Mouse (Mus musculus) A20 (cell line): ENCODE measurements around the gene Flnc.
A peak's percentile ranks its signal among the peaks of the same experiment; 100 is the strongest.
"Not testable (repeated sequence)": the region's sequence is repeated elsewhere in the genome, so short reads cannot be mapped to it uniquely, and the experiment has no call there.

Experiments used
- DNase-seq: peaks from one replicate; pipeline ENCODE4 v3.0.0-alpha.2; 2011; ENCODE audit warnings: low read depth, low spot score

Gene Flnc

DNA sequence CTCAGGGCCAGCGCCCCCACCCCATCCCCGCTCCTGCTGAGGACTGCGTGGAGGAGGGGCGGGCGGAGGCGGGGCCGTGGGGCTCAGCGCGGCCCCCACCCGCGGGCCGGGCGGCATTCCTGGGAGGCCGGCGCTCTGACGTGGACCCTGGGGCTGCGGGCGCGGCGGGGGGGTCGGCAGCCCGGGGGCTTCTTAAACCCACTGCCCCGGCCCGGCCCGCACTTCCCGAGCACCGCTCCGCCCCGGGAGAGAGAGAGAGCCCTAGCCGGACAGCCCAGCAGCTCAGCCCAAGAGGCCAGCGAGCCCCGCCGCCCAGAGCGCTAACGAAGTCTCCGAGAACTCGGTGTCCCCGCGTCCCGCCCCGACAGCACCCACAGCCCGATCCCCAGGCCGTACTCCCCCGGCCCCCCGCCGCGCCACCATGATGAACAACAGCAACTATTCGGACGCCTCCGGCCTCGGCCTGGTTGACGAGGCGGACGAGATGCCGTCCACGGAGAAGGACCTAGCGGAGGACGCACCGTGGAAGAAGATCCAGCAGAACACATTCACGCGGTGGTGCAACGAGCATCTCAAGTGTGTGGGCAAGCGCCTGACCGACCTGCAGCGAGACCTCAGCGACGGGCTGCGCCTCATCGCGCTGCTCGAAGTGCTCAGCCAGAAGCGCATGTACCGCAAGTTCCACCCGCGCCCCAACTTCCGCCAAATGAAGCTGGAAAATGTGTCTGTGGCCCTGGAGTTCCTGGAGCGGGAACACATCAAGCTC, at the start of gene Flnc:
Gene Flnc (plus strand): TSS at position 219 of the 766 bp plus-strand sequence.
- DNase-seq, result no peak

DNA sequence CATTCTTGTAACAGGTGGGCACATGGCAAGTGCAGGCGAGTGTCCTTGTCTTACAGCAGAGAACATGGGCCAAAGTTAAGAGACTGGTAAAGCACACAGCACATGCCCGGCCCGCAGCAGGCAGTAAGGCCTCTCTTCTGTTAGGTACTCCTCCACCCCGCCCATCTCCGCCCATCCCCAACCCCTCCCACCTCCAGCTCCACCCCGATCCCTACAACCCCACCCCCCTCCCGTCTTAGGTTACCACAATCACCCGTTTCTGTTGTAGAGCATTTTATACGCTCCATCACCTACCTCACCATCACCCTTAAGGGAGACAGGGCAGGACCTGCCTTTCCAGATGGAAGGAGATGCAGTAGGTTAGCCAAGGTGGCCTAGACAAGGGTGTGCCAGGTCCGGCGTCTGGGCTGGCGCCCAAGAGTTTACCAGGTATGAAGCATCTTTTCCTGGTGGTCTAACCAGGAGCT, 45.0 kb upstream of the Flnc start, which contains the start of gene Opn1sw:
Gene Opn1sw (minus strand): TSS at position 417 of the 467 bp plus-strand sequence.
- DNase-seq, result peak; percentile 87

DNA sequence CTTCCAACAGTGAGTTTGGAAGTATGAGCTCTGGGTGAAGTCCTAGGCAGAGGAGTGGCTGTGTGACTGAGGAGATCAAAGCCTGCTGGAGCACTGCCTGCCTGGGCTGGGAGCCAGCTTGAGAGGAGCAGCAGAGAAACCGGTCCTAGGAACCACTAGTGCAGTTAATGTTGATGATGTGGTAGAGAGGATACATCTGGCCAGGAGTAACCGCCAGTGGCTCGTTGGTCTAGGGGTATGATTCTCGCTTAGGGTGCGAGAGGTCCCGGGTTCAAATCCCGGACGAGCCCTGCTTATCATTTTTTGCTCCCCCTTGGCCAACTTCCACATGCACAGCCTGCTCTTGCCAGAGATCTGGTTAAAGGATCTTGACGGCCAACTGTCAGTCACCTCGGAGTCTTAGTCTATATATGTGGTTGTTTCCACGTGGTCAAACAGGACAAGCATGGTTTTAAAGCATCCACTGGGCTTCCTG, 44.4 kb upstream of the Flnc start:
- peak; percentile 82 for DNase-seq

DNA sequence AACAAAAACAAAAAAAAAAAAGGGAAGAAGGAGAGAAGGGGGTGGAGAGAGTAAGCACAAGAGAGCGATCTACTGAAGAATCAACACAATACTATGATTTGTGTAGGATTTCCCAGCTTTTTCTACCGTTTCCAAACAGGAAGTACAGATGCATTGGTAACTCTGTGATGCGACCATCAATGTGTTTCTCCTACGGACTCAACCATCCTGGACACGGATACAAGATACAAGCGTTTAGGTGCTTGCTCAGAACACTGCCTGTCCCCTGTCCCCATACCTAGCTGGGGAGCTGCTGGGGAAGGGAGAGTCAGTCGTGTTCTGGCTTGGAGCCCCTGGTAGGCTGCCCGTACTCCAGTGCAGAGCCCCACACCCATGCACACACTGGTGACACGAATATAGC, 43.6 kb upstream of the Flnc start:
- peak; percentile 21 for DNase-seq

DNA sequence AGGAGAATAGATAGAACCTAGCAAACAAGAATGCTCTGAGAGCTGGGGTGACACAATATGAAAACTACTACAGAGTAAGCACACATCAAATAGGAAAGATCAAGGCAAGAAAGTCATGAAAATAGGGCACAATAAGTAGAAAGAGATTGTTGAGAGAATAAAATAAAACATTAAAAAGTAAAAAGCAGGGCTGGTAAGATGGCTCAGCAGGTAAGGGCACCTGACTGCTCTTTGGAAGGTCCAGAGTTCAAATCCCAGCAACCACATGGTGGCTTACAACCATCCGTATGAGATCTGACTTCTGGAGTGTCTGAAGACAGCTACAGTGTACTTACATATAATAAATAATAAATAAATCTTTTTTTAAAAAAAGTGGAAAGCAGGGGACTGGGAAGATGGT, 42.6 kb upstream of the Flnc start:
- DNase-seq, result not testable (repeated sequence)

DNA sequence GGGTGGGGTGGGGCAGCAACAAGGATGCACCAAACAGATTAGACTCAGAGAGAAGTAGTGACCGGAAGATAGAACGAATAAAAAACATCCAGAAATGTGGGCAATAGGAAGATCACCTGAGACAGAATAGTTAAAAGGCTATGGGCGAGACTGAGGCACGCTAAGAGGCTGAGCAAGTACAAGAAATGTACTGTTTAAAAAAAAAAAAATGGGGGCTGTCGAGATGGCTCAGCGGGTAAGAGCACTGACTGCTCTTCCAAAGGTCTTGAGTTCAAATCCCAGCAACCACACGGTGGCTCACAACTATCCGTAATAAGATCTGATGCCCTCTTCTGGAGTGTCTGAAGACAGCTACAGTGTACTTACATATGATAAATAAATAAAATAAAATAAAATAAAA, 41.8 kb upstream of the Flnc start:
- DNase-seq, result not testable (repeated sequence)

DNA sequence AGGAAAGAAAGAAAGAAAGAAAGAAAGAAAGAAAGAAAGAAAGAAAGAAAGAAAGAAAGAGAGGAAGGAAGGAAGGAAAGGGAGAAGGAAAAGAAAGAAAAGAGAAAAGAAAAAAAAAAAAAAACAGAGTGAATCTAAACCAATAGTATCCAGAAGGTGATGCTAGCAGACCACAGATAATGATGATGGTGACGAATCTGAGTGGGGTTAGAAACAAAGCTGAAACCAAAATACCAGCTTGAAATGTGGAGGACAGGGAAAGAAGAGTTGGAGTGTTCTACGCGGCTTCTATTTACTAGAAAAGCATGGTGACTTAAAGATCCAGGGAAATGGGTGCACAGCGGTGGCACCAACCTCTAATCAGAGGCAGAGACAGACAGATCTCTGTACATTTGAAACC, 41.3 kb upstream of the Flnc start:
- DNase-seq, result no peak

DNA sequence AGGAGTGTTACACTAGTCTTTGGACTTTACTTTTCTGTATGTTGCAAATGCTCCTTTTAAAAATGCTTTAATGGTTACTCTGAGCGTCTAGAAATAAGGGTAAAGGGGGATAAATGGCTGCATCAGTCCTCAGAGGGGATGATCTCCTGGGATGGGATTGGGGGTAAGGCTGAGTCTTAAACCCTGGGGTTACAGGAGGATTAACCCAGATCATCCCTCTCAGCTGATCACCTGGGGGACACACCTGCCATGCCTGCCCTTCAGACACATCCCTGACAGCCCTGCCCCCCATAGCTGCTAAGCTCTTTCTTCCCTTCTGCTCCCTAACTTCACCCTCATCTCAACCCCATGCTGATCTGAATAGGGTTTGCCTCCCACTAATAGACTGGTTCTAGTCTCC, 38.8 kb upstream of the Flnc start:
- DNase-seq, result no peak

DNA sequence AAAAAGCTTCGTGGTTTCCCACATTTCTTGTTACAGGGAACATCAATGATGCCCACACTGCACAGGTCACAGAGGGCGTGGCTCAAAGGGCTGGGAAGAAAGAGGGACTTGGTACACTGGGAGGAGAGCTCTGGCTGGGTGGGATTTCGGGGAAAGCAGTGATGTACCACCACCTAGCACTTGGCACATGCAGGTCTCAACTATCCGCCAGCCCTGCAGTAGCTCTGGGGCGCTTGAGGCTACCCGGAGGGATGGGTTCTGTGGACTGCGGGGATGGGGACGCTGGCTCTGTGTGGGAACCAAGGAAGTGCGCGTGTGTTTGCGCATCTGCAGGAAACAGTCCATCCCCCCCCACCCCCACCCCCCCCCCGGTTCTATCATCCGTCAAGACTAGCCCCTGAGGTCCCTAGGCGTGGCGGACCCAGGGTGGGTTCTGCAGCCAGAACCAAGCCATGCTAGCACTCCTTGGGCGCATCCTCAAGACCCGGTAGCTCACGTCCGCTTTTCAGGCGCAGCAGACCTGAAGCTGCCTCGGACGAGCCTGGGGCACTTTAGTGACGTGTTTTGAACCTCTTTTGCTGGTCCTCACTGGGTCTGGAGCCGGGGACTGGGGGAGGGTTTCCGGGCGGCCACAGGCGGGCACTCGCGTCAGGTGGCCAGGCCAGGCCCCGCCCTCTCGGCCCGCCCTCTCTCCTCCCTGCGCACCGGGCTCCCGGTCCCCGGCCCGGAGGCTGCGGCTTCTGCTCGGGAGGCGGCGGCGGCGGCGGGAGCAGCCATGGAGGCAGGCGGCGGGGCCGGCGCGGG, 36.9 kb upstream of the Flnc start, which contains the start of gene Ccdc136:
Gene Ccdc136 (plus strand): TSS at position 400 of the 804 bp plus-strand sequence.
- peak; percentile 77 for DNase-seq

DNA sequence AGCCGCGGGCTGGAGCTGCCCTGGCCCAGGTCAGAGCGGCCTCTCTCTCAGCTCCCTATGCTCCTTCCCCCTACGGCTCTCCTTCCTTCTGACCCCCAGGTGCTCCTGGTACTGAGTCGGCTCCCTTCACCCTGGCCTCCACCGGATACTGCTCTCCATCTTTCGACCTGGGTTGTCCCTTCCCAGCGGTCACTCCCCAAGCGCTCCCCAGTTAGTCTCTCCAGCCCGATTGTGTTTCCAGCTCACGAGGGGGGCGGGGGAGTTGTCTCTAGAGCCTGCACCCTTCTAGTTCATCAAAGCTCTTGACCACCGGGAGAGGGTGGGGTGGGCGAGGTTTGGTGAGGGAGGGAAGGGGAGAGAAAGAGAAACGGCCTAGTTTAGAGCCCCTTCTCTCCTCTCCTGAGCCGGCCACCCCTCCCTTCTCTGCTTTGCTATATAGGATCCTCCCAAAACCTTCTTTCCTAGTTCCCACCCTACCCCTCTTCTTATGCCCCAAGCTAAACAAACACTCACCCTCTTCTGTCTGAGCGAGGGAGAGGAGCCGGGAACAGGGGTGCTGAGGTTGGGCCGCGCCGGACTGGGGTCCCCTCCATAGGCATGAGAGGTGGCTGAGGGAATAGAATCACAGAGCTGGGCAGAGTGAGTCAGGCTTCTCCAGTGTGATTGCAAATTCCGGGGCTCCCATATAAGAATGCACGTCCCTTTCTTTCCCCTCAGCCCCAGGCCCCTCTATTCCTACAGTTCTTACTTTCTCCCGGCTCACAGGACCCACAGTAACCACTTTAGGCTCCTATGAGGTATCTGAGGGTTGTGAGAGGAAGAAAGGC, 36.1 kb upstream of the Flnc start:
- no peak for DNase-seq

DNA sequence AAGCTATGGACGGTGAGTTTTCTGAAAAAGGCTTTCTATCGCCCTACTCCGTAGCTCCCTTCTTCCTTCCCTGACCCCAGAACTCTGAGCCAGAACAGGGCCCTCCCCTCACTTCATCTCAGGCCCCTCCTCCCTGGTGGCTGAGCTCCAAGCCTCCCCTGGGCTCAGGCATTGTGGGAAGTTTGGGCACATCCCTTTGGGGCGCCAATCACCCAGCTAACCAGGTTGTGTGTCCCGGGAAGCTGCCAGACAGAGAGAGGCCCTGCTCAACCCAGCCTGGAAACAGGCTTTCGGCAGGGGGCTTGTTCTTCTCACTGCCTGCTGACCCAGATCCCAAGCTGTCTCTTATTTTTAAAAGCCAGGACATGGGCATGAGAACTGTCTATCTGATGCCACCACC, 35.5 kb upstream of the Flnc start:
- no peak for DNase-seq

DNA sequence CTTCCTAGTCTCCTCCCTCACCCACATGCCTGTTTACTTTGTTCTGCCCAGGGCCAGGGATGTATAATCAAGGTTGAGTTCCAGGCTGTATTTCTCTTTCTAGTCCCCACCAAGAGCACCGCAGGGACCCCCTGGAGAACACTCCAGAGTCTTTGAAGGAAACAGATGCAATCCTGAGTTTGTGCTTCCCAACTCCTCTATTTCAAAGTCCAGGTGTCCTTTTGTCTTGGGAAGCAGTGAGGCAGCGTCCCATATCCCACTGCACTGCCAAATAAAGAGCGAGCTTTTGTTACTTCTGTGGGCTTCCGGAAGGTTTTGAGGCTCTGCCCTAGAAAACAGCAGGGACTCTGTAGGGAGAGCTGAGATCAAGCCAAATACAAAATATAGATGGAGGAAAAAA, 33.2 kb upstream of the Flnc start:
- DNase-seq, result no peak

DNA sequence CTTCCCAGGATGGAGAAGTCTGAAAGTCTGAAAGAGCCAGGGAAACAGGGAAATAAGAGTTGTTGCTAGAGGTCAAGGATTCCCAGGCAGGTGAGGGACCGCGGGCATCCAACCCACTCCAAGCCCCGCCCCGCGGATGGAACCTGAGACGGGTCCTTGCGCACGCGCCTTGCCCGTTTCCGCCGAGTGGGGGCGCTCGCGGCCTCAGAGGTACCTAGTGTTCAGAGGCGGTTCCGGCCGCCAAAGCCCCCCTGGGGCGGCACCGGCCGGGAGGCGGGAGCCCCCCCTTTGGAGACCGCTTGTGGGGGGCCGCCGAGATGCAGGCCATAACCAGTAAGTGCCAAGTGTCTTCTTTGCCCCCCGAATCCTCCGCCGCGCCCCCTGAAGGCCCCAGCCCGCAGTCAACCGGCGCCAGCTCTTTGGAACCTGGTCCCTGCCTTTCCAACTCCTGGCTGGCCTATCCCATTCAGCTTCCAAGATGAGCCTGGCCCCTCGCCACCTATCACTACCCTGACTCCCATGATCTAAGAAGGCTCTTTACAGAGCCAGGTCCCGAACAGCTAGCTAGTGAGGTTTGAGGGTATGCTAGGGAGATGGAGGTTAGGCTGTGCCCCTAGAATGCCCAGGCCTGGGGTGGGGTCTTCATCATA, 30.2 kb upstream of the Flnc start:
- no peak for DNase-seq

DNA sequence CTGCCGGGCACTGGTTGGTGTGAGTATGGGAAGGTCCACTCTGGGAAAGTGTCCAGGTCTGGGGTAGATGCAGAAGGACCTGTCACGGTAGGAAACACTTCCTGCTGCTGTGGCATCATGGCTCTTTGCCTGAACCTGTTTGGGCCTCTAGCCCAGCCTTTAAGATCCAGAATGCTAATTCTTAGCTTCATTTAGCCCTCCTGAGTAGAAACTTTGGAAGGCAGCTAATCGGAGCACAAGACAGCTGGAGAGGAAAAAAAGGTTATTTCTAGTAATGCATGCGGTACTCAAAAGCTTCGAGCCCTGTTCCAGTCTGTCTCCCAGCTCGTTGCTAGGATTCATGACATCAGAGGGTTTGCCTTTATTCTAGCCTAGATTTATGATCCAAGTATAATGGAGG, 26.6 kb upstream of the Flnc start:
- DNase-seq, result no peak

DNA sequence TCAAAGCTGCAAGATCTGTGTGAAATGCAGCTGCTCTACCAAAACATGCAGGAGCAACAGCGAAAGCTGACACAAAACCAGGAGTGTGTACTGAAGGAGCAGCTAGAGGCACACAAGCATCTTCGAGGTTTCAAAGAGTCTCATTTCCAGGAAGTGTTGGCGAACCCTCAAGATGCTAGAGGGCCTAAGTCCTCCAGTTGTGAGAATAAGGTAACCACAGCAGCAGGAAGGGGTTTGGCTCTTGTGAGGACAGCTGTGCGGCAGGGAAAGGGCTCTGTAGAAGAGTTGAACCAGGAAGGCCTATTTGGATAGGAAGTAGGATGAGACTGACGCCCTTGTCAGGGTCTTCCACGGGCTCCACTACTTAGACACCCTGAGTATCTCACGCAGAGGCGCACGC, 17.6 kb upstream of the Flnc start:
- no peak for DNase-seq

DNA sequence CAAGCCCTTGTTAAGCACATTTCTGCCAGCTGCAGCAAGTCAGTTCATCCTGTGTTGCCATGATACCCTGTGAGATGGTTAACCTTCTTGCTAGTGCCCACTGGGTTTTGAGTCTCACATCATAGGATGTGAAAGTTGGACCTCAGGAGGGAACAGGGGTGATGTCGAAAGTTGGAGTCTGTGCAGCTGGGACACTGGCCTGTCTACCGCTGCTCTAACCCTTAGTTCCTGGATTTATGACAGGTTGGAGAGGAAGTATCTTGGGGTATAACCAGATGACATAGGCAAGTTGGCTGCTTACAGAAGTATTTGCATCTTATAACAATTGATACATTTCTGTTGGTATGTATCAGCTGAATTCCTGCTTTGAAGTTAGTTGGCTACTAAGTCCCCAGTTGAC, 12.5 kb upstream of the Flnc start:
- no peak for DNase-seq

DNA sequence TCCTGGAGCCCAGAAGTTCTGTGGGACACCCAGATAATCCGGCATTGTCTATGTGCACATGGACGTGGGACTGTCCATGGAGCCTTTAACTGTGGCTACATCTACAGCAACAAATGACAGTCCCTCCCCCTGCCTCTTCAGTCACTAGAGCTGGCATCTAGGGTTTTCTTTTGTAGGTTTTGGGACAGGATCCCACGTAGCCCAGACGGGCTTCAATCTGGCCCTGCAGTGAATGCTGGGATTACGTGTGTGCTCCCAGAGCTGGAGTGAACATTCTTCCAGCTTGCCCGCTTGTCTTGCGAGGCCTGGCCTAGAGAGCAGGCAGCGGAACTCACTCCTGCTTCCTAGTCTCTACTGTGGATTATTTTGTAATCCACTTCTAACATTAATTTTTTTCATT, 7.9 kb upstream of the Flnc start:
- DNase-seq, result no peak

DNA sequence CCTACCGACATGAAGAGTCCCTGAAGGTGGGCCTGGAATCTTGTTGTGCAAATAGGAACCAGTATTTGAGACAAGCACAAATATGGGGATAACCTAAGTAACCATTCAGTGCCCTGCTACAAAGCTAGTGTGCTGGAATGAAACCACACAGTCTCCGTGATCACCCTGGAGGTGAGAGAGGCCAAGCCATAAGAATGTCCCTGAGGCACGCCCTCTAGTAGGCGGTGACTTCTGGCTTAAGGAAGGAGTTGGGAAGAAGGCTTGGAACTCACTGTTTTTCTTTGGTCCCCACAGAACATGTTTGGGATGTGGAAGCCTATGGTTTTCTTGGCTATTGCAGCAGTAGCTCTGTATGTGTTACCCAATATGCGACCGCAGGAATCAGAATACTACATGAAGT, 6.7 kb upstream of the Flnc start:
- no peak for DNase-seq

DNA sequence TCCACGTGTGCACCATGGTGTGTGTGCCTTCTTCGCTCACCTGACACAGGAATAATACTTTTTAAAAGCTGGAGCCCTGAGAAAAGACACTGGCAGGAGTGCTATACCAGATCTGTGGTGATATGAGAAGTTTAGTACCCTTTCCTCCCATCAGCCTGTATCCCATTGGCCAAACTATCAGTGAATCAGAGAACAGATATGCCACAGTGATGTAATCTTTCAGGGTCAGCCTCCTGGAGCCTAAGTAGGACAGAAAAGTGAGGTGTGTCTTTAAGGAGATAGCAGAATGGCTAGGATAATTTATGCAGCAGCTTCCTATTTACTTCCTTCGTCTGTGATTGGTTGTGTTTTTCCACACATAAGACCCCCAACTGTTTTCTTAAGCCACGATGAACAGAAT, 4.9 kb upstream of the Flnc start:
- DNase-seq, result no peak

DNA sequence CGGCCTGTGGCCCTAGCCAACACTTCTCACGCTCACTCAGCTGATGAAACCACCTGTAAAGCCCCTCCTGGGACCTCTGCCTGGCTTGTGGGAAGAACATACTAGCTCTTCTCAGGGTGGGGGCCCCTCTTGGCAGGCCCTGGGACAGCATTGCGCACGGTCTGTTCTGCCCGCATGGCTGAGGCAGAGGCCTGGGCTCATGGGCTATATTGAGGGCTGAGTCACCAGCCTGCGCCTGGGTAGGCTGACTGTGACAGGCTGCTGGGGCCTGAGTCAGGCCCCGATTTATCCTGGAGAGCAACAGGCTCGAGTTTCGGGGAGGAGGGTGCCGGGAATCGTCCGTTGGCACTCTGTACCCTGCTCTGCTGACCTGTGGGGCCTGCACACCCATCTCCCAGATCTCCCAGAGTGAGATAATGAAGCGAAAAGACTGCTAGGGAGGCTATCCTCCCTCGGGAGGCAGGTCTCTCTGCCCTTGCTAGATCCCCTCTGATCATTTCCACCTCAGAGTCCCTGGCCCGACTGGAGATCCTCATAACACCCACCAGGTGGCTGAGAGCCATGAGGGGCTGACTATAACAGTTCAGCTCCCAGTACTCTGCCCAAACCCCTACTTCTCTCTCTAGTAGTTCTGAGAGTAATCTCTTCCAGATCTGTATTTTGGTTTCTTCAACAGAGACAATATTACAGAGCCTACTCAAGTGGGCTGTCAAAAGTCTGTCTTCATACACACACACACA, 2.2 kb upstream of the Flnc start:
- no peak for DNase-seq

DNA sequence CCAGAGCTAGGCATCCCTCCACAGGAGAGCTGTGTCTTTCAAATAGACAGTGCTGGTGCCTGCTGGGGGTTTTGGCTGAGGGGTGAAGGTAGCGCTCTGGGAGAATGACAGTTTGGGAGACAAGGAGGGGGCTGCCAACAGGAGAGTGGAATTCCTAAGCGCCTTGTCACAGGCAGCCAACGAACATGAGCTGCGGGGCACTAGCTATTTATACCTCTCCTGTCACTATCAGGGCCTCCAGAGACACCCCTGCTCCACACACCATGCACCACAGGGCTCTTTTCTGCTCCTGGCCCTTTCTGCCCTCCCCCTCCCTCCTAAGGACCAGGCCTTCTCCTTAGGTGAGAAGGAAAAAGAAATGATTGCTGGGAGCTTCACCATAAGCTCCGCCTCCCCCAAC, 1.6 kb upstream of the Flnc start:
- DNase-seq, result no peak
